Mouse (Mus musculus) CD4-positive, CD25-positive, alpha-beta regulatory T cell, adult 2 months (primary cell): ENCODE data around the gene Sash1.

Experiments
- DNase-seq: peaks from one replicate; pipeline ENCODE4 v3.0.0-alpha.2; 2012; ENCODE audit warnings: low read depth, low spot score

The Sash1 gene

GRCm38 (mm10) chr10:8685269-8685668 is 200.6 kb downstream of the Sash1 start:
- no peak for DNase-seq

DNA sequence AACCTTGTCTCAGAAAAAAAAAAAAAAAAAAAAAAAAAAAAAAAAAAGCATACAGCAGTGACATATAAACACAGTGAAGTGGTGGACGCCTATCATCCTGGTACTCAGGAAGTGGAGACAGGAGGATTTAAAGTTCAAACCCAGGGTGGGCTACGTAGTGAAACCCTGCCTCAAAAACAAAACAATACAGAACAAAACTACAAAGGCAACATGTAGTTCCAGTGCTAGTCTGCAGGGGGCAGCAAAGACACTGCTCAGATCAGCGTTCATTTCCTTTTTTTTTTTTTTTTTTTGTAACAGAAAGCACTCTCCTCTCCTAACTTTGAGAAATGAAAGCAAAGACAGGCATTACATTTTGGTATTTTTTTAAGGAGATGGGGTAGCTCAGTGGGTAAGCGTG is 203.0 kb downstream of the Sash1 start:
- DNase-seq: peak; percentile 76

DNA sequence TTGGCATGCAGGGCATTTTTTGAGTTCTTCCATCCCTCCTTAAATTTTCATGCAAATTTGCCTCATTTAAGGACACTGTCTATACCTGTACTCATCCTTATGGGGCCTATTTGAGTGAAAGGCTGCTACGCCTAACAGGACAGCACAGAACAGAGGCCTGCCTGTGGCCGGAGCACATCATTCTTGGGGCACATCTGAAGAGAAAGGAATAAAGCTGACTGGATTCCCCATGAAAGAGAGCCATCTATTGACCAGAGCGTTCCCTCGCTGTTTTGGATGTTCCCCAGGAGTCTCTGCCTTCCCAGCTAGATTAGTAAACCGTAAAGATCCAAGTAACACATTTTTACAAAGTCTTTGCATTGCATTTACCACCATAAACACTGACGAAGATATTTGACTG is 203.5 kb downstream of the Sash1 start:
- no peak for DNase-seq

GRCm38 (mm10) chr10:8676722-8677121 is 209.1 kb downstream of the Sash1 start:
- DNase-seq: no peak
